Mouse (Mus musculus) liver, embryonic 15.5 days (tissue): ENCODE measurements at regions not wholly inside any gene's neighbourhood (a gene's known extent, or its start where the extent isn't known, plus 50 kb on each side); places are given as distances from the start of the nearest gene placed in this dataset.

Experiments used
- ATAC-seq: fragments of 200-750 bp; cut with Nextera tagmentation; 2 replicates; pipeline ENCODE4 v1.8.0; 2017; ENCODE audit warnings: moderate number of reproducible peaks, mild to moderate bottlenecking, moderate library complexity; ENCODE audit not compliant: insufficient read depth
- H3K27ac ChIP-seq: fragments of 300-500 bp; sonication (generic); replicated peaks from 2 replicates; pipeline ENCODE4 v1.5.1; 2015; ENCODE audit warnings: mild to moderate bottlenecking, inconsistent platforms
- H3K27me3 ChIP-seq: fragments of 300-500 bp; sonication (generic); 2 replicates; pipeline ENCODE4 v1.6.1; 2015; ENCODE audit warnings: mild to moderate bottlenecking, inconsistent platforms
- H3K36me3 ChIP-seq: fragments of 300-500 bp; sonication (generic); replicated peaks from 2 replicates; pipeline ENCODE4 v1.6.1; 2015; ENCODE audit warnings: moderate library complexity, mild to moderate bottlenecking, inconsistent platforms
- H3K4me1 ChIP-seq: fragments of 300-500 bp; sonication (generic); replicated peaks from 2 replicates; pipeline ENCODE4 v1.6.1; 2015; ENCODE audit warnings: inconsistent platforms
- H3K4me2 ChIP-seq: fragments of 300-500 bp; sonication (generic); 2 replicates; pipeline ENCODE4 v1.6.1; 2015; ENCODE audit warnings: moderate library complexity, mild to moderate bottlenecking, inconsistent platforms
- H3K4me3 ChIP-seq: fragments of 300-500 bp; sonication (generic); replicated peaks from 2 replicates; pipeline ENCODE4 v1.5.1; 2015; ENCODE audit warnings: mild to moderate bottlenecking, inconsistent platforms
- H3K9ac ChIP-seq: fragments of 300-500 bp; sonication (generic); 2 replicates; pipeline ENCODE4 v1.6.1; 2015; ENCODE audit warnings: moderate library complexity, mild to moderate bottlenecking, inconsistent platforms
- H3K9me3 ChIP-seq: fragments of 300-500 bp; sonication (generic); replicated peaks from 2 replicates; pipeline ENCODE4 v1.6.1; 2016; ENCODE audit warnings: inconsistent platforms
- WGBS: fragments of 180-500 bp; shearing (Covaris S2); methylation state at CpG from one replicate; pipeline ENCODE4 v1.1.7; 2015; ENCODE audit warnings: mixed read lengths; ENCODE audit not compliant: insufficient replicate concordance; 5-methylcytosine and 5-hydroxymethylcytosine counted together

- Histone ChIP-seq H3K4me2 (no peak overlapping the region), H3K27me3 (no peaks in the 10 kb centered on the region), H3K9ac (no peak overlapping the region), H3K9me3 (no peaks in the 10 kb centered on the region), H3K4me3 (no peak overlapping the region), H3K27ac (no peak overlapping the region), H3K4me1 (no peaks in the 10 kb centered on the region), H3K36me3 (no peaks in the 10 kb centered on the region)
- no peak for ATAC-seq
- WGBS: 46% methylated on average over 4 of the region's 4 CpGs
Measured at GRCm38 (mm10) chr5:119524171-119524570, 146.3 kb upstream of the Tbx3 start.

GRCm38 (mm10) chr5:119525960-119526359, 144.5 kb upstream of the Tbx3 start:
- Histone ChIP-seq H3K4me1 (no peaks in the 10 kb centered on the region), H3K36me3 (no peaks in the 10 kb centered on the region), H3K27me3 (no peaks in the 10 kb centered on the region), H3K27ac (no peak overlapping the region), H3K9me3 (no peaks in the 10 kb centered on the region), H3K4me3 (no peak overlapping the region), H3K4me2 (no peak overlapping the region), H3K9ac (no peak overlapping the region)
- 53% methylated on average over 5 of the region's 5 CpGs for WGBS
- ATAC-seq: no peak

GRCm38 (mm10) chr5:119530009-119530408, 140.5 kb upstream of the Tbx3 start:
- H3K4me3 ChIP-seq: no peak overlapping the region
- no peak overlapping the region for H3K27ac ChIP-seq
- no peak for ATAC-seq
- no peak overlapping the region for H3K4me2 ChIP-seq
- 52% methylated on average over 8 of the region's 8 CpGs for WGBS
- no peaks in the 10 kb centered on the region for H3K9me3 ChIP-seq
- H3K36me3 ChIP-seq: no peaks in the 10 kb centered on the region
- H3K4me1 ChIP-seq: no peaks in the 10 kb centered on the region
- no peaks in the 10 kb centered on the region for H3K27me3 ChIP-seq
- no peak overlapping the region for H3K9ac ChIP-seq

- Histone ChIP-seq H3K36me3 (no peaks in the 10 kb centered on the region), H3K4me1 (no peaks in the 10 kb centered on the region), H3K4me3 (no peak overlapping the region), H3K9me3 (no peaks in the 10 kb centered on the region), H3K27ac (no peak overlapping the region), H3K4me2 (no peak overlapping the region), H3K27me3 (no peaks in the 10 kb centered on the region), H3K9ac (no peak overlapping the region)
- WGBS: 64% methylated on average over 5 of the region's 5 CpGs
- ATAC-seq: no peak
Measured at GRCm38 (mm10) chr5:119534946-119535345, 135.5 kb upstream of the Tbx3 start.

- H3K4me3 ChIP-seq: no peak overlapping the region
- H3K9me3 ChIP-seq: no peaks in the 10 kb centered on the region
- H3K27me3 ChIP-seq: no peaks in the 10 kb centered on the region
- H3K4me2 ChIP-seq: no peak overlapping the region
- no peaks in the 10 kb centered on the region for H3K36me3 ChIP-seq
- WGBS: 66% methylated on average over 11 of the region's 11 CpGs
- no peak overlapping the region for H3K9ac ChIP-seq
- H3K27ac ChIP-seq: no peak overlapping the region
- H3K4me1 ChIP-seq: no peaks in the 10 kb centered on the region
- no peak for ATAC-seq
Measured at GRCm38 (mm10) chr5:119542836-119543235, 127.6 kb upstream of the Tbx3 start.

- Histone ChIP-seq H3K36me3 (no peaks in the 10 kb centered on the region), H3K9ac (no peak overlapping the region), H3K4me2 (no peak overlapping the region), H3K27ac (no peak overlapping the region), H3K4me1 (no peaks in the 10 kb centered on the region), H3K9me3 (no peaks in the 10 kb centered on the region), H3K4me3 (no peak overlapping the region), H3K27me3 (no peaks in the 10 kb centered on the region)
- WGBS: 63% methylated on average over 6 of the region's 6 CpGs
- ATAC-seq: no peak
Measured at GRCm38 (mm10) chr5:119543716-119544115, 126.8 kb upstream of the Tbx3 start.

- 58% methylated on average over 11 of the region's 11 CpGs for WGBS
- H3K4me2 ChIP-seq: no peak overlapping the region
Measured at GRCm38 (mm10) chr5:119544681-119545080, 125.8 kb upstream of the Tbx3 start.

GRCm38 (mm10) chr5:119547070-119547469, 123.4 kb upstream of the Tbx3 start:
- no peak overlapping the region for H3K4me2 ChIP-seq
- 72% methylated on average over 19 of the region's 19 CpGs for whole genome bisulfite sequencing
- H3K27ac ChIP-seq: no peak overlapping the region
- H3K9ac ChIP-seq: no peak overlapping the region
- no peak overlapping the region for H3K4me3 ChIP-seq
- H3K27me3 ChIP-seq: no peaks in the 10 kb centered on the region
- no peaks in the 10 kb centered on the region for H3K9me3 ChIP-seq
- no peak for ATAC-seq
- H3K36me3 ChIP-seq: no peaks in the 10 kb centered on the region
- no peaks in the 10 kb centered on the region for H3K4me1 ChIP-seq

More at GRCm38 (mm10) chr5:119544681-119545080, 125.8 kb upstream of the Tbx3 start:
- H3K9me3 ChIP-seq: no peaks in the 10 kb centered on the region
- H3K27ac ChIP-seq: no peak overlapping the region
- H3K9ac ChIP-seq: no peak overlapping the region
- no peaks in the 10 kb centered on the region for H3K36me3 ChIP-seq
- no peak overlapping the region for H3K4me3 ChIP-seq
- no peaks in the 10 kb centered on the region for H3K27me3 ChIP-seq
- no peaks in the 10 kb centered on the region for H3K4me1 ChIP-seq
- ATAC-seq: no peak

GRCm38 (mm10) chr5:119550916-119551315, 119.6 kb upstream of the Tbx3 start:
- 0 out of 2 replicates have a peak, but pooled peaks cover 2% of the 10 kb centered on the region for H3K9me3 ChIP-seq
- H3K4me3 ChIP-seq: no peak overlapping the region
- no peak overlapping the region for H3K9ac ChIP-seq
- no peak overlapping the region for H3K4me2 ChIP-seq
- no peak for ATAC-seq
- no peak overlapping the region for H3K27ac ChIP-seq
- H3K36me3 ChIP-seq: no peaks in the 10 kb centered on the region
- H3K27me3 ChIP-seq: no peaks in the 10 kb centered on the region
- WGBS: 52% methylated on average over 6 of the region's 6 CpGs
- no peaks in the 10 kb centered on the region for H3K4me1 ChIP-seq

GRCm38 (mm10) chr5:119553469-119553868, 117.0 kb upstream of the Tbx3 start:
- Histone ChIP-seq H3K4me1 (no peaks in the 10 kb centered on the region), H3K4me2 (no peak overlapping the region), H3K27ac (no peak overlapping the region), H3K4me3 (no peak overlapping the region), H3K27me3 (no peaks in the 10 kb centered on the region), H3K36me3 (no peaks in the 10 kb centered on the region), H3K9ac (no peak overlapping the region), H3K9me3 (0 out of 2 replicates have a peak, but pooled peaks cover 2% of the 10 kb centered on the region)
- ATAC-seq: no peak
- 51% methylated on average over 5 of the region's 5 CpGs for WGBS

GRCm38 (mm10) chr5:119557071-119557470, 113.4 kb upstream of the Tbx3 start:
- ATAC-seq: no peak
- no peak overlapping the region for H3K27ac ChIP-seq
- no peak overlapping the region for H3K4me3 ChIP-seq
- no peaks in the 10 kb centered on the region for H3K27me3 ChIP-seq
- no peaks in the 10 kb centered on the region for H3K36me3 ChIP-seq
- no peaks in the 10 kb centered on the region for H3K4me1 ChIP-seq
- 0 out of 2 replicates have a peak, but pooled peaks cover 2% of the 10 kb centered on the region for H3K9me3 ChIP-seq
- WGBS: 60% methylated on average over 5 of the region's 5 CpGs
- H3K9ac ChIP-seq: no peak overlapping the region
- H3K4me2 ChIP-seq: no peak overlapping the region

GRCm38 (mm10) chr5:119559696-119560095, 110.8 kb upstream of the Tbx3 start:
- no peak overlapping the region for H3K27ac ChIP-seq
- no peaks in the 10 kb centered on the region for H3K4me1 ChIP-seq
- H3K27me3 ChIP-seq: no peaks in the 10 kb centered on the region; the same call in 1 of the 2 replicates
- H3K36me3 ChIP-seq: no peaks in the 10 kb centered on the region
- no peak for ATAC-seq
- WGBS: 77% methylated on average over 11 of the region's 11 CpGs
- H3K4me2 ChIP-seq: no peak overlapping the region
- no peak overlapping the region for H3K9ac ChIP-seq
- no peaks in the 10 kb centered on the region for H3K9me3 ChIP-seq
- H3K4me3 ChIP-seq: no peak overlapping the region
